Mouse (Mus musculus): ENCODE data around the gene Plekhj1.

DNA sequence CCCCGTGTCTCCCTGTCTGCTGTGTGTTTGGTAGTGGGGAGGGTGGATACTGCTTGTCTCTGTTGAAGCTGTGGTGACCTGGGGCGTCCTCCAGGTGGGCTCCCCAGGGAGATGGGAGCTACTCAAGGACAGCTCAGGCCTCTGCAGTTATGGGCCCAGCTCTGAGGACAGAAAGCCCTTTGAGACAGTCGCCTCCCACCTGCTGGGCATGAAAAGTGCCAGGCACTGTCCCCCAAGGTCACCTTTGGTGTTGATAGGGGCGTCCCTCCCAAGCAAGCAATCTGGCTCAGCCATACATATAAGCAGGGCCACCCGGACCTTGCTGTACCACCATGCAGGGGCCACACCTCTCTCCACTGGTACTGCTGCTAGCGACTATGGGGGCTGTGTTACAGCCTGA, 6.5 kb upstream of the Plekhj1 start, which contains the start of gene Amh:
- TF ChIP-seq POLR2A (IDR thresholded peaks at IDR 0.05; ENCODE audit: low read depth, low read length), result no peak
- TF ChIP-seq CTCF (conservative IDR thresholded peaks at IDR 0.05; ENCODE audit: insufficient read depth, insufficient read length, low read depth, low read length), result no peak
